Mouse (Mus musculus): Measurements from ENCODE around the gene Afg1l.

Gene Afg1l

GRCm38 (mm10) chr10:42478341-42478720, at the start of gene Afg1l:
Gene Afg1l, minus strand, starts transcription at chr10:42478565.
- DNase-seq = peak; percentile 94

- no peak for DNase-seq
These were observed 47.3 kb upstream of the Afg1l start for GRCm38 (mm10) chr10:42525682-42526081.

- no peak for DNase-seq
These were observed 45.3 kb upstream of the Afg1l start for GRCm38 (mm10) chr10:42523556-42524162.

- DNase-seq = no peak
These were observed 44.5 kb upstream of the Afg1l start for GRCm38 (mm10) chr10:42522912-42523311.

GRCm38 (mm10) chr10:42521315-42521981, 43.1 kb upstream of the Afg1l start:
- no peak for DNase-seq

GRCm38 (mm10) chr10:42518363-42518762, 40.0 kb upstream of the Afg1l start:
- DNase-seq = no peak

GRCm38 (mm10) chr10:42514125-42514524, 35.8 kb upstream of the Afg1l start:
- DNase-seq = no peak

- DNase-seq = no peak
These were observed 33.1 kb upstream of the Afg1l start for GRCm38 (mm10) chr10:42511184-42512135.

GRCm38 (mm10) chr10:42510141-42510540, 31.8 kb upstream of the Afg1l start:
- DNase-seq = no peak

- DNase-seq = no peak
These were observed 25.8 kb upstream of the Afg1l start for GRCm38 (mm10) chr10:42504096-42504710.

- no peak for DNase-seq
These were observed 24.2 kb upstream of the Afg1l start for GRCm38 (mm10) chr10:42502349-42503111.

- peak; percentile 96 for DNase-seq
These were observed 23.5 kb upstream of the Afg1l start, which contains the start of gene Snx3 for GRCm38 (mm10) chr10:42501775-42502348. Gene Snx3, plus strand, starts transcription at chr10:42502030.

- no peak for DNase-seq
These were observed 22.8 kb upstream of the Afg1l start for GRCm38 (mm10) chr10:42501161-42501560.

GRCm38 (mm10) chr10:42500611-42501010, 22.2 kb upstream of the Afg1l start:
- DNase-seq = no peak

- DNase-seq = no peak
These were observed 14.6 kb upstream of the Afg1l start for GRCm38 (mm10) chr10:42493000-42493399.

- DNase-seq = no peak
These were observed 13.8 kb upstream of the Afg1l start for GRCm38 (mm10) chr10:42492027-42492771.

- no peak for DNase-seq
These were observed 12.8 kb upstream of the Afg1l start for GRCm38 (mm10) chr10:42491158-42491557.

GRCm38 (mm10) chr10:42488606-42489296, 10.4 kb upstream of the Afg1l start:
- DNase-seq = no peak

GRCm38 (mm10) chr10:42480719-42481118, 2.4 kb upstream of the Afg1l start:
- no peak for DNase-seq

- no peak for DNase-seq
These were observed 620 bp downstream of the Afg1l start for GRCm38 (mm10) chr10:42477550-42478340.
